Mouse (Mus musculus): ENCODE results near the gene Nfkbib. TPM values are rescaled to one million over a fixed set of nuclear protein-coding genes. Genes with fewer than 3 reads are reported as not detected.

Nfkbib gene
- polyA plus RNA-seq (2012; ENCODE audit: insufficient read depth, insufficient read length, missing spikeins): 32.1 and 33.4 TPM in 2 replicates

DNA sequence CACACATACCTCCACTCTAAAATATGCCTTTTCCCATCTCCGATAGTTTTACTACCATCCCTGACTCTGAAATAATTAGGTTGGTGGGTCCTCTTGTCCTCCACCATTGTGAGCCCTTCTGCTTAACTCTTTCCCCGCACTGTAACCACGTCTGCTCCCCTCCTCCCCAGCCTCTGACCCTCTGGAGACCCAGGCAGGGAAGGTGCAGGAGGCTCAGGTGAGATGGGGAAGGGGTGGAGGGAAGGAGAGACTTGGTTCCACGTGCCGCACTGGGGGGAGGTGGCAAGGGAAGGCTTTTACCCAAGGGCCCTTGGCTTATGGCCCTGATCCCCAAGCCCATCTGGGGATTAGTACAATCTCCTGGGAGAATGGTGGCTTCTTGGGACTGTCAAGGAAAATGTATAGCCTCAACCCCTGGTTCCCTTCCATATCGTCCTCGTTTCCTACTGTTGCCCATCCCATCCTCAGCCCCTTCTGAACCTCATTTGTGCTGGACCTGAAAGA, at the start of gene Nfkbib:
Gene Nfkbib, minus strand, starts transcription at position 51 of the 504 bp plus-strand sequence.
- Histone ChIP-seq H3K4me1 (ENCODE audit: control insufficient read depth, insufficient read depth, low read length) (peaks cover 11% of the 10 kb centered on the region), H3K27ac (ENCODE audit: insufficient read depth, low read depth, low read length) (no peak within 1 kb of the TSS), H3K4me3 (ENCODE audit: insufficient read depth, low read length) (peak within 1 kb of the TSS; percentile 75)
- no peak for TF ChIP-seq CTCF (IDR thresholded peaks at IDR 0.05; ENCODE audit: low read depth, low read length)
- no peak for TF ChIP-seq POLR2A (IDR thresholded peaks at IDR 0.05; ENCODE audit: borderline replicate concordance, low read depth, low read length)

DNA sequence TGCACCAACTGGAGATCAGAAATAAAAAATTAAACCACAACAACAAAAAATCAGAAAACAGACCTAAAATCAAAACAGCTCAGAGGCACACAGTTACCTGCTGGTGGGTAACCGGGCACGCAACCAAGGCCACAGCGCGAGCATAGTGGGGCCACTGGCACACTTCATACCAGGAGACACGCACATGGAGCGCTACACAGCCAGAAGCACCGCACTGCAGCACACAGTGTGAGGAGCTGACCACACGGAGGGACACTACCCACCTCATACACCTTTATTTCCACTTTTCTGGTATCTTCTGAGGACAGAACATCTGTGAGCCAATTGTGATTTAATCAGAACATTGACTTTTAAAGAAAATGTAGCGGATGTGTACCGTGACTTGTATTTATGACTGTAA, 49.6 kb upstream of the Nfkbib start:
- Histone ChIP-seq H3K4me3 (ENCODE audit: insufficient read depth, low read length) (no peak overlapping the region), H3K27ac (ENCODE audit: insufficient read depth, low read depth, low read length) (no peak overlapping the region), H3K4me1 (ENCODE audit: control insufficient read depth, insufficient read depth, low read length) (peaks cover 53% of the 10 kb centered on the region)
- TF ChIP-seq CTCF (IDR thresholded peaks at IDR 0.05; ENCODE audit: low read depth, low read length) (no peak), POLR2A (IDR thresholded peaks at IDR 0.05; ENCODE audit: borderline replicate concordance, low read depth, low read length) (no peak)

DNA sequence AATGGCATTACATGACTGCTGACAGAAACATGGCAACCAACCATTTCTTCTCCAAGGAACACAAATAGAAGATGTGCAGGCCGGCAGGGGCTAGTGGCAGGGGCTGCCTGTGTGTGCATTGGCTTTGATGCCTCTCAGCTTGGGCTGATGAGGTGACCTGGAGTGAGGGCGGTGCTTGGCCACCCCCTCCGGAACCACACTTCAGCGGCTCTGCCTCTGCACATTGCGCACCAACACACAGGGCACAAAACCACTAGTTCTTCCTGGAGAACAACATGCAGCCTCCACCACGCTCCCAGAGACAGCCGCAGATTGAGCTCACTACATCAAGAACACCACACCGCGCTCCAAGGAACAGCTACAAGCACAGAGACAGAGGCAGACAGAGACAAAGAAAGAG, 48.9 kb upstream of the Nfkbib start:
- H3K4me3 ChIP-seq (ENCODE audit: insufficient read depth, low read length): no peak overlapping the region
- TF ChIP-seq CTCF (IDR thresholded peaks at IDR 0.05; ENCODE audit: low read depth, low read length) (no peak), POLR2A (IDR thresholded peaks at IDR 0.05; ENCODE audit: borderline replicate concordance, low read depth, low read length) (no peak)
- H3K4me1 ChIP-seq (ENCODE audit: control insufficient read depth, insufficient read depth, low read length): peaks cover 51% of the 10 kb centered on the region
- no peak overlapping the region for H3K27ac ChIP-seq (ENCODE audit: insufficient read depth, low read depth, low read length)

DNA sequence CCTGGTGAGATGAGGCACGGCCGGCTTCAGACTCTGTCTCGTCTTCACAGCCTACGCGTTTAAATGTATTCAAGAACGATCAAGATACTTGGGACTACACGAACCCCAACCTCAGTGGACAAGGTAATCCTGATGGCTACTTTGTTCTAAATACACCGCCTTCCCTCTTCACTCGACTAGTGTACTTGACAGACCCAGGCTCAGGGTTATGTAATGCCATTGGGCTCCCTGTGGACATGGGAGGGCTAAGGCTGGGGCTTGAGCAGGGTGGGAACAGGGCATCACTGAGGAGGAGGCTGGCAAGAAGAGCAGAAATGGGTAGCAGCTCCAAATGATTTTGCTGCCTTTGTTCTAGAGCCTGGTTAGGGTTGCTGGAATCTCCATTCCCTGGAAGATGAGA, 47.9 kb upstream of the Nfkbib start:
- Histone ChIP-seq H3K4me3 (ENCODE audit: insufficient read depth, low read length) (no peak overlapping the region), H3K27ac (ENCODE audit: insufficient read depth, low read depth, low read length) (no peak overlapping the region), H3K4me1 (ENCODE audit: control insufficient read depth, insufficient read depth, low read length) (peaks cover 43% of the 10 kb centered on the region)
- no peak for TF ChIP-seq CTCF (IDR thresholded peaks at IDR 0.05; ENCODE audit: low read depth, low read length)
- no peak for TF ChIP-seq POLR2A (IDR thresholded peaks at IDR 0.05; ENCODE audit: borderline replicate concordance, low read depth, low read length)

DNA sequence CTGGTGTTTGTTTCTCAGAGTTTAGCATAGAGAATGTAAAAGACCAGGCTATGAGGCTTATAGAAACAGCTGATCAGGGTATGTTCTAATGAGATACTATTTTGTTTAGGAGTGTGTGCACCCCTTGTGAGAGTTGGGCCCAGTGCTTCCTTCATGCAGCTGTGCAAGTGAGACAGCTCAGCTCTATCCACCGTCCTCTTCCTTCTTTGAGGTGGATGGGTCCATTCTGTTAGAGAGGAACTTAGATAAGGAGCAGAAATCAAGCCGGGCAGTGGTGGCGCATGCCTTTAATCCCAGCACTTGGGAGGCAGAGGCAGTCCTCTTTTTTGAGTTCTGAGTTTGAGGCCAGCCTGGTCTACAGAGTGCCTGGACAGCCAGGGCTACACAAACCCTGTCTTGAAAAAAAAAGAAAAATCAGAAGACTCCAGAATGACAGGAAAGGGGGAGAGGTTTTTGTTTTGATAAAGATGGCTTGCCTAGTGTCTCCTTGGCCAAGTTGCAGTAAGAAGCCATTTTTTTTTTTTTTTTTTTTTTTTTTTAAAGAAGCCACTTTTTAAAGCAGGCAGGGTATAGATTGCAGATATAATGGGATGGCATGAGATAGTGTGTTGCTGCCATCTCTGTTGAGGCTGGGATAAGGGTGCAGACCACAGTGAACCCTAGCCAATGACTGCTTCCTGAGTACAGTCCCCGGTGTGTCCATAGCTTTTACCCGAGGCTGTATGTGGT, 47.2 kb upstream of the Nfkbib start:
- TF ChIP-seq POLR2A (IDR thresholded peaks at IDR 0.05; ENCODE audit: borderline replicate concordance, low read depth, low read length) (no peak), CTCF (IDR thresholded peaks at IDR 0.05; ENCODE audit: low read depth, low read length) (no peak)
- Histone ChIP-seq H3K27ac (ENCODE audit: insufficient read depth, low read depth, low read length) (no peak overlapping the region), H3K4me1 (ENCODE audit: control insufficient read depth, insufficient read depth, low read length) (peaks cover 38% of the 10 kb centered on the region), H3K4me3 (ENCODE audit: insufficient read depth, low read length) (no peak overlapping the region)

GRCm38 (mm10) chr7:28812949-28813348, 45.6 kb upstream of the Nfkbib start:
- no peak for TF ChIP-seq POLR2A (IDR thresholded peaks at IDR 0.05; ENCODE audit: borderline replicate concordance, low read depth, low read length)
- TF ChIP-seq CTCF (IDR thresholded peaks at IDR 0.05; ENCODE audit: low read depth, low read length): peak; percentile 11; the same call in 1 of the 2 replicates
- H3K4me1 ChIP-seq (ENCODE audit: control insufficient read depth, insufficient read depth, low read length): peaks cover 36% of the 10 kb centered on the region
- peak overlapping the region; percentile 62 for H3K4me3 ChIP-seq (ENCODE audit: insufficient read depth, low read length)
- peak overlapping the region; percentile 16; the same call in 1 of the 2 replicates for H3K27ac ChIP-seq (ENCODE audit: insufficient read depth, low read depth, low read length)

DNA sequence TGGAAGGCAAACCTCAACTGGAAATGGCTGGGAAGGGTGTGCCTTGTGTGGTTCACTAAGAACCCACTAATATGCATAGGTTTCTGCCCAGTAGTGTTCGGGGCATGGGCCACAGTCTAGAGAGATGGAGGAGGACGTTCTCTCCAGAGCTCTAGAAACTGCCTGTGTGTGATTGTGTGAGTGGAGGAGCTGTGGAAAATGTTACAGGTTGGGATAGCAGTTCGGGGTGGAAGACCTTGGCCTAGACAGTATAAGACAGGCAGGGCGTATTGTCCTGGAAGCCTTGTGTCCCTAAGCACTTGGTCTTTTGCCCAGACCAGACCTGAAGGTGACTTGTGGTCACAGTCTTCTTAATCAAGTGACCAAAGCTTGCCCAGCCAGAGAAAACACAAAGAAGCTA, 45.1 kb upstream of the Nfkbib start:
- Histone ChIP-seq H3K27ac (ENCODE audit: insufficient read depth, low read depth, low read length) (peak overlapping the region; percentile 16), H3K4me3 (ENCODE audit: insufficient read depth, low read length) (peak overlapping the region; percentile 62), H3K4me1 (ENCODE audit: control insufficient read depth, insufficient read depth, low read length) (peaks cover 38% of the 10 kb centered on the region)
- no peak for TF ChIP-seq CTCF (IDR thresholded peaks at IDR 0.05; ENCODE audit: low read depth, low read length)
- TF ChIP-seq POLR2A (IDR thresholded peaks at IDR 0.05; ENCODE audit: borderline replicate concordance, low read depth, low read length): no peak

GRCm38 (mm10) chr7:28811640-28812275, 44.4 kb upstream of the Nfkbib start:
- peak overlapping the region; percentile 62 for H3K4me3 ChIP-seq (ENCODE audit: insufficient read depth, low read length)
- peak overlapping the region; percentile 46 for H3K27ac ChIP-seq (ENCODE audit: insufficient read depth, low read depth, low read length)
- TF ChIP-seq CTCF (IDR thresholded peaks at IDR 0.05; ENCODE audit: low read depth, low read length) (no peak), POLR2A (IDR thresholded peaks at IDR 0.05; ENCODE audit: borderline replicate concordance, low read depth, low read length) (no peak)
- peaks cover 31% of the 10 kb centered on the region for H3K4me1 ChIP-seq (ENCODE audit: control insufficient read depth, insufficient read depth, low read length)

DNA sequence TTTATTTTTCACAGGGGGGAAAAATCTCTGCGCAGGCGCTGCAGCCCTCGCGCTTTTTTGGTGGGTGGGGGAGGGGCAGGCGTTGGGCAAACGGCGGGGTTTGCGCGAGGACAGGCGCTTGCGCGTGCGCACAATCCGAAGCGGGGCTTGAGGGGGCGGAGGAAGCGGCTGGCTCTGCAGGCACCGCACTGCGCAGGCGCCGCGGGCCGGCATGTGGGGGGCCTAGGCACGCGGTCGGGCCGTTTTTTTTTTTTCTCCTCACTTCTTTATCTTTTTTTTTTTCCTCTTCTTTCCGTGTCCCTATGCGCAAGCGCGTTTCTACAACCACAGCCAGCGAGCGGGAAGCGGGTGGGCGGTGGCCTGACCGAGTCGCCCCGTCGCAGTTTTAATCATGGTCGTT, 43.9 kb upstream of the Nfkbib start:
- peak overlapping the region; percentile 76 for H3K4me3 ChIP-seq (ENCODE audit: insufficient read depth, low read length)
- peak overlapping the region; percentile 90 for H3K27ac ChIP-seq (ENCODE audit: insufficient read depth, low read depth, low read length)
- TF ChIP-seq POLR2A (IDR thresholded peaks at IDR 0.05; ENCODE audit: borderline replicate concordance, low read depth, low read length): no peak
- TF ChIP-seq CTCF (IDR thresholded peaks at IDR 0.05; ENCODE audit: low read depth, low read length): no peak
- H3K4me1 ChIP-seq (ENCODE audit: control insufficient read depth, insufficient read depth, low read length): peaks cover 31% of the 10 kb centered on the region
